Mouse (Mus musculus): ENCODE measurements at regions not wholly inside any gene's neighbourhood (a gene's known extent, or its start where the extent isn't known, plus 50 kb on each side); places are given as distances from the start of the nearest gene placed in this dataset.
"Not testable (repeated sequence)": the region's sequence is repeated elsewhere in the genome, so short reads cannot be mapped to it uniquely, and the experiment has no call there.

- DNase-seq, result no peak
Observed at GRCm38 (mm10) chr16:30687225-30687624, 87.7 kb downstream of the Fam43a start.

- no peak for DNase-seq
Observed at GRCm38 (mm10) chr16:30687682-30688081, 88.2 kb downstream of the Fam43a start.

- no peak for DNase-seq
Observed at GRCm38 (mm10) chr16:30690531-30690930, 91.0 kb downstream of the Fam43a start.

GRCm38 (mm10) chr16:30691964-30692363, 92.4 kb downstream of the Fam43a start:
- no peak for DNase-seq

- no peak for DNase-seq
Observed at GRCm38 (mm10) chr16:30692541-30693141, 93.1 kb downstream of the Fam43a start.

GRCm38 (mm10) chr16:30693206-30693605, 93.7 kb downstream of the Fam43a start:
- DNase-seq, result no peak

- DNase-seq, result no peak
Observed at GRCm38 (mm10) chr16:30693839-30694527, 94.5 kb downstream of the Fam43a start.

GRCm38 (mm10) chr16:30695691-30696090, 96.2 kb downstream of the Fam43a start:
- DNase-seq, result no peak

GRCm38 (mm10) chr16:30697209-30697608, 97.7 kb downstream of the Fam43a start:
- DNase-seq, result no peak

GRCm38 (mm10) chr16:30697806-30698205, 98.3 kb downstream of the Fam43a start:
- no peak for DNase-seq

GRCm38 (mm10) chr16:30703831-30704230, 104.3 kb downstream of the Fam43a start:
- DNase-seq, result no peak

GRCm38 (mm10) chr16:30709501-30709900, 110.0 kb downstream of the Fam43a start:
- DNase-seq, result no peak

GRCm38 (mm10) chr16:30709975-30710374, 110.5 kb downstream of the Fam43a start:
- no peak for DNase-seq

- DNase-seq, result no peak
Observed at GRCm38 (mm10) chr16:30712570-30712969, 113.0 kb downstream of the Fam43a start.

GRCm38 (mm10) chr16:30717577-30717976, 118.1 kb downstream of the Fam43a start:
- DNase-seq, result not testable (repeated sequence)

- DNase-seq, result no peak
Observed at GRCm38 (mm10) chr16:30720791-30721190, 121.3 kb downstream of the Fam43a start.

- no peak for DNase-seq
Observed at GRCm38 (mm10) chr16:30721223-30721622, 121.7 kb downstream of the Fam43a start.

- no peak for DNase-seq
Observed at GRCm38 (mm10) chr16:30722372-30722771, 122.8 kb downstream of the Fam43a start.

GRCm38 (mm10) chr16:30724591-30724990, 125.1 kb downstream of the Fam43a start:
- DNase-seq, result no peak

GRCm38 (mm10) chr16:30732770-30733415, 133.4 kb downstream of the Fam43a start:
- DNase-seq, result no peak

- DNase-seq, result no peak
Observed at GRCm38 (mm10) chr16:30733478-30733877, 134.0 kb downstream of the Fam43a start.

- DNase-seq, result no peak
Observed at GRCm38 (mm10) chr16:30735360-30735759, 135.8 kb downstream of the Fam43a start.

GRCm38 (mm10) chr16:30735969-30736368, 136.4 kb downstream of the Fam43a start:
- no peak for DNase-seq

GRCm38 (mm10) chr16:30736662-30737326, 137.3 kb downstream of the Fam43a start:
- no peak for DNase-seq
